Mouse (Mus musculus): ENCODE measurements at regions not wholly inside any gene's neighbourhood (a gene's known extent, or its start where the extent isn't known, plus 50 kb on each side); places are given as distances from the start of the nearest gene placed in this dataset.

DNA sequence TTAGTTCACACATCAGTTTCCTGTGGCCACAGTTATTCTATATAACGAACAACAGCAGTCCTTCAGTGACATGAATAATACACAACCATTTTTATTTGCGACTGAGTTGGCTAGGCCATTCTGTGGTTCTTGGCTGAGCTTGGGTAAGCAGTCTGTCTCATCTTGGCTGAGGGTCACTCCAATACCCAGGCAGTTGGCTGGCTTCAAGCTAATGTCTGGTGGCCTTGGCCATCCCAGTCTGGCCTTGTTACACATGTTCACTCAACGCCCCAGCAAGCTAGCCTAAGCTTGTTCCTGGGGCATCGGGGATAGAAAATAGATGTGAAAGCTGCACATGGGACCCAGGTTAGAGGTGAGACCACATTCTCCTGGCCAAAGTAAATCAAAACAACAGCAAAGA, 175.5 kb upstream of the Serpine2 start:
- no peak overlapping the region for H3K4me2 ChIP-seq (ENCODE audit: low read depth, low read length)
- no peak overlapping the region for H3K9ac ChIP-seq (ENCODE audit: low read depth, low read length)
- no peak for ATAC-seq
- H3K36me3 ChIP-seq (ENCODE audit: control insufficient read depth, insufficient read depth, low read length) = no peaks in the 10 kb centered on the region
- H3K27ac ChIP-seq (ENCODE audit: low read length) = no peak overlapping the region
- H3K4me3 ChIP-seq (ENCODE audit: low read length) = no peak overlapping the region
- no peaks in the 10 kb centered on the region for H3K4me1 ChIP-seq (ENCODE audit: control insufficient read depth, insufficient read depth, low read length)
- H3K9me3 ChIP-seq (ENCODE audit: control insufficient read depth, low read length) = no peaks in the 10 kb centered on the region
- WGBS = 86% methylated on average over 4 of the region's 4 CpGs
- H3K27me3 ChIP-seq (replicated peaks; ENCODE audit: control insufficient read depth, insufficient read depth, low read length) = no peaks in the 10 kb centered on the region

DNA sequence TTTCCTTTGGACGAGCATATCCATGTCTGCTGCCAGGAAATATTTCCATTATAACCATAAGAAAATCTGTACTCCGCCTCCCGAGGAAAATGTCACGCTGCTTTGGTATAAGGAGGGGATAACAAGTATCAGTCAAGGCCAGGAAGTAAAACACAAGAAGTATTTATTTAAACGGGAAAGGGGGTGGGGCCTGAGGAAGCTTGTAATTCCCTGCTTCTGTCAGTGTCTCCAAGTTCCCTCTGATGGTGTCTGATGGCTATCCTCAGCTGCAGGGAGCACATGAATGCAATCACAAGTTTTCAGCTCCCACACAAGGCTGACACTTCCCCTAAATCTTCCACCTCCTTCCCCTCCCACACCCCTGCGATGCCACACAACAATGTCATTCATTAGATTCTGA, 172.5 kb upstream of the Serpine2 start:
- Histone ChIP-seq H3K4me3 (ENCODE audit: low read length) (no peak overlapping the region), H3K36me3 (ENCODE audit: control insufficient read depth, insufficient read depth, low read length) (no peaks in the 10 kb centered on the region), H3K9ac (ENCODE audit: low read depth, low read length) (no peak overlapping the region), H3K9me3 (ENCODE audit: control insufficient read depth, low read length) (no peaks in the 10 kb centered on the region), H3K27me3 (replicated peaks; ENCODE audit: control insufficient read depth, insufficient read depth, low read length) (no peaks in the 10 kb centered on the region), H3K27ac (ENCODE audit: low read length) (no peak overlapping the region), H3K4me1 (ENCODE audit: control insufficient read depth, insufficient read depth, low read length) (no peaks in the 10 kb centered on the region), H3K4me2 (ENCODE audit: low read depth, low read length) (no peak overlapping the region)
- ATAC-seq = no peak
- 37% methylated on average over 6 of the region's 6 CpGs for WGBS

DNA sequence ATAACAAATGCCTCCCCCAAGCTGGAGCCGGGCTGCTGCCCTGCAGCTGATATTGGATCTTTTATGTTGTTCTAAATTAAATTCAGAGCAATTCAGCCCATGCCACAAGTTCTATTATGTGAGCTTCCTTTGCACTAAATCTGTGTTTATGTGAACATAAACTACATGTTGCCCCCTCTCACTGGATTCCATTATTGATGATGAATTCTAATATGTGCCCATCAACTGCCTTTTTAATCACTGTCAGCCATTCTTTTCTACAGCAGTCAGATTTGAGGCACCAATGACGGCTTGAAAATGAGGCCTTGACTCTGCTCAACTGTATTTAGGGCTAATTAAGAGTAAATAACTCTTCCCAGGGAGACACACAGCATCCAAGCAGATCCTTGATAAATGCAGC, 172.1 kb upstream of the Serpine2 start:
- no peak overlapping the region for H3K4me3 ChIP-seq (ENCODE audit: low read length)
- no peaks in the 10 kb centered on the region for H3K27me3 ChIP-seq (replicated peaks; ENCODE audit: control insufficient read depth, insufficient read depth, low read length)
- WGBS = 55% methylated on average over 2 of the region's 2 CpGs
- ATAC-seq = no peak
- no peaks in the 10 kb centered on the region for H3K4me1 ChIP-seq (ENCODE audit: control insufficient read depth, insufficient read depth, low read length)
- no peaks in the 10 kb centered on the region for H3K36me3 ChIP-seq (ENCODE audit: control insufficient read depth, insufficient read depth, low read length)
- no peak overlapping the region for H3K27ac ChIP-seq (ENCODE audit: low read length)
- H3K9ac ChIP-seq (ENCODE audit: low read depth, low read length) = no peak overlapping the region
- no peaks in the 10 kb centered on the region for H3K9me3 ChIP-seq (ENCODE audit: control insufficient read depth, low read length)
- H3K4me2 ChIP-seq (ENCODE audit: low read depth, low read length) = no peak overlapping the region

DNA sequence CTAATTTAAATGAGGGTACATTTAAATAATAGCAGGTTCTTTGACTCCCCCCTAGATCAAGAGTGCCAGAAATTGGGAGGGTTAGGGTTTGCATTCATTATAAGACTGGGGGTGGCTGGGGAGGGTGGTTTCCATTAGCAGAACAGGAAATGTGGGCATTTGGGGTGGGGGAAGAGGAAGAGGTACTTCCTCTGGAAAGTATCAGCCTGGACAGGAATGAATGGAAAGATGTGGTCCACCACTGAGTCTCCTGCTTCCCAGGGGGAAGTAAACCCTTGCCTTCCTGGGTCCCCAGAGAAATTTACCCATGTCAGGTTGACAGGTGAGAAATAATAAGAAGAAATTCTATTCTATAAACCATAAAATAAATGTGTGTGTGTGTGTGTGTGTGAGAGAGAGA, 171.5 kb upstream of the Serpine2 start:
- Histone ChIP-seq H3K9ac (ENCODE audit: low read depth, low read length) (no peak overlapping the region), H3K36me3 (ENCODE audit: control insufficient read depth, insufficient read depth, low read length) (no peaks in the 10 kb centered on the region), H3K27me3 (replicated peaks; ENCODE audit: control insufficient read depth, insufficient read depth, low read length) (no peaks in the 10 kb centered on the region), H3K27ac (ENCODE audit: low read length) (no peak overlapping the region), H3K9me3 (ENCODE audit: control insufficient read depth, low read length) (no peaks in the 10 kb centered on the region), H3K4me3 (ENCODE audit: low read length) (no peak overlapping the region), H3K4me2 (ENCODE audit: low read depth, low read length) (no peak overlapping the region), H3K4me1 (ENCODE audit: control insufficient read depth, insufficient read depth, low read length) (no peaks in the 10 kb centered on the region)
- no peak for ATAC-seq

GRCm38 (mm10) chr1:80030635-80031034, 169.7 kb upstream of the Serpine2 start:
- H3K27ac ChIP-seq (ENCODE audit: low read length) = no peak overlapping the region
- H3K4me1 ChIP-seq (ENCODE audit: control insufficient read depth, insufficient read depth, low read length) = no peaks in the 10 kb centered on the region
- ATAC-seq = peak; percentile 44; the same call in 1 of the 2 replicates
- WGBS = 61% methylated on average over 1 of the region's 1 CpGs
- H3K9ac ChIP-seq (ENCODE audit: low read depth, low read length) = no peak overlapping the region
- H3K4me3 ChIP-seq (ENCODE audit: low read length) = no peak overlapping the region
- no peaks in the 10 kb centered on the region for H3K27me3 ChIP-seq (replicated peaks; ENCODE audit: control insufficient read depth, insufficient read depth, low read length)
- H3K9me3 ChIP-seq (ENCODE audit: control insufficient read depth, low read length) = no peaks in the 10 kb centered on the region
- no peak overlapping the region for H3K4me2 ChIP-seq (ENCODE audit: low read depth, low read length)
- no peaks in the 10 kb centered on the region for H3K36me3 ChIP-seq (ENCODE audit: control insufficient read depth, insufficient read depth, low read length)

DNA sequence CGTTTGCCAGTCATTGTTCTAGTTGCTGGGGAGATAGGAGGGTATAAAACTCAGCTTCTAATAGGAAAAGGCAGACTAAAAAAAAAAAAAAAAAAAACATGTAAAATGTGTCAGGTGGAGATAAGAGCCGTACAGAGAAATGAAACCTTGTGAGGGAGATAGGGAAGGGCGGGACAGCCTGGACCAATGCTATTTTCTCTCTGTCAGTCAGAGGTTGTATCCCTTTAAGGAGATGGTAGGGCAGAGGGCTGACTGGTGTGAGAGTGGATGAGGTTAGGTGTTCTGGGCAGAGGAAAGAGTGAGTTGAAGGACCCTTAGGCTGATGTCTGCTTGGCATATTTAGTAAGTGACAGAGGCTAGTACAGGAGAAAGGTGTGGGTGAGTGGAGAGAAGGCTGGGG, 169.2 kb upstream of the Serpine2 start:
- Histone ChIP-seq H3K27ac (ENCODE audit: low read length) (no peak overlapping the region), H3K4me2 (ENCODE audit: low read depth, low read length) (no peak overlapping the region), H3K9me3 (ENCODE audit: control insufficient read depth, low read length) (no peaks in the 10 kb centered on the region), H3K4me3 (ENCODE audit: low read length) (no peak overlapping the region), H3K36me3 (ENCODE audit: control insufficient read depth, insufficient read depth, low read length) (no peaks in the 10 kb centered on the region), H3K27me3 (replicated peaks; ENCODE audit: control insufficient read depth, insufficient read depth, low read length) (no peaks in the 10 kb centered on the region), H3K4me1 (ENCODE audit: control insufficient read depth, insufficient read depth, low read length) (no peaks in the 10 kb centered on the region), H3K9ac (ENCODE audit: low read depth, low read length) (no peak overlapping the region)
- WGBS = 65% methylated on average over 3 of the region's 3 CpGs
- ATAC-seq = peak; percentile 88

- H3K4me1 ChIP-seq (ENCODE audit: control insufficient read depth, insufficient read depth, low read length) = peaks cover 7% of the 10 kb centered on the region; the same call in 1 of the 2 replicates
- no peak overlapping the region for H3K9ac ChIP-seq (ENCODE audit: low read depth, low read length)
- ATAC-seq = no peak
- no peak overlapping the region for H3K27ac ChIP-seq (ENCODE audit: low read length)
- H3K27me3 ChIP-seq (replicated peaks; ENCODE audit: control insufficient read depth, insufficient read depth, low read length) = no peaks in the 10 kb centered on the region
- H3K4me2 ChIP-seq (ENCODE audit: low read depth, low read length) = no peak overlapping the region
- WGBS = 86% methylated on average over 4 of the region's 4 CpGs
- H3K36me3 ChIP-seq (ENCODE audit: control insufficient read depth, insufficient read depth, low read length) = no peaks in the 10 kb centered on the region
- no peak overlapping the region for H3K4me3 ChIP-seq (ENCODE audit: low read length)
- H3K9me3 ChIP-seq (ENCODE audit: control insufficient read depth, low read length) = no peaks in the 10 kb centered on the region
Measured at GRCm38 (mm10) chr1:80025863-80026616, 165.1 kb upstream of the Serpine2 start.

DNA sequence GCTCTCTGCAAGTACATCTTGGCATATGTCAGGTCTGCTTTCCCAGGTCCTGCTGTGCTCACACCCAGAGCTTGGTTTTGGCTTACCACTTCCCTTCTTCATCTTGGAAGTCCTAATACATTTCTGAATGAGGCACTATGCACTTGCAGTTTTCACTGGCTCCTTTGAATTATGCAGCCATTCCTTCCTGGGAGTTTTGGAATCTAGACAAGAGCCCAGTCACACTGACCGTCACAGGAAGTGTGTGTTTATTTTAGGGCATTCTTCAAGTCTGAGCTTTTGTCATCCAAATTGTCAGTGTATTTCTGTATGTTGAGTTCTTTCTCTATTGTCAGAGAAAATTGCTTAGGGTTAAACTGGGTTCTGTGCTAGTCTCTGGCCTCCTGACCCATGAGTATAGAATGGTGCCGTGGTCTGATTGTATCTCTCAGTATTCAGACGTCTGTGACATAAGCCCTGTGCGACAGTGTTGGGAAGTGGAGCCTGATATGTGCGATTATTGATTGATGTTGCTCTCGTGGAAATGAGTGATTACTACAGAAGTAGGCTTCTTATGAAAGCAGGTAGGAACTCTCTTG, 162.6 kb upstream of the Serpine2 start:
- Histone ChIP-seq H3K27me3 (replicated peaks; ENCODE audit: control insufficient read depth, insufficient read depth, low read length) (no peaks in the 10 kb centered on the region), H3K36me3 (ENCODE audit: control insufficient read depth, insufficient read depth, low read length) (no peaks in the 10 kb centered on the region), H3K9me3 (ENCODE audit: control insufficient read depth, low read length) (no peaks in the 10 kb centered on the region), H3K27ac (ENCODE audit: low read length) (no peak overlapping the region), H3K4me1 (ENCODE audit: control insufficient read depth, insufficient read depth, low read length) (peaks cover 7% of the 10 kb centered on the region; the same call in 1 of the 2 replicates), H3K4me2 (ENCODE audit: low read depth, low read length) (no peak overlapping the region), H3K9ac (ENCODE audit: low read depth, low read length) (no peak overlapping the region), H3K4me3 (ENCODE audit: low read length) (no peak overlapping the region)
- 43% methylated on average over 6 of the region's 6 CpGs for WGBS
- no peak for ATAC-seq

DNA sequence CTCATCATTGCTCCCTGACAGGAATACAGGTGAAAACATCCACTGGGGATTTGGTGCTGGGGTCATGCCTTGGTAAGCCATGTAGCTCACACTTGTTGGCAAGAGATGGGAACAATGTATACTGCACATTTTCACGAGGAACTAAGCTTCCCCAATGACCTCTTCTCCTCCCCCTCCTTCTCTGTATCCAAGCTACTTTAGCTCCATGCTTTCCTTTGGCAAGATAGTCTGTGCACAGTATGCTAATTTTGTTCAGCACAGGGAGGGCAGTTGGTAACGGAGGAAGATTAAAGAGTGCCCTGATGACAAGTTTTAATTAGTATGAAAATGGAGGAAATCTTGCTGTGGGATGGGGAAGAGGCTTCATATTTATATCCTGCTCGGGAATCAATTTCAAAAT, 160.9 kb upstream of the Serpine2 start:
- H3K4me1 ChIP-seq (ENCODE audit: control insufficient read depth, insufficient read depth, low read length) = peaks cover 7% of the 10 kb centered on the region; the same call in 1 of the 2 replicates
- H3K4me3 ChIP-seq (ENCODE audit: low read length) = no peak overlapping the region
- no peak for ATAC-seq
- no peaks in the 10 kb centered on the region for H3K9me3 ChIP-seq (ENCODE audit: control insufficient read depth, low read length)
- H3K36me3 ChIP-seq (ENCODE audit: control insufficient read depth, insufficient read depth, low read length) = no peaks in the 10 kb centered on the region
- H3K27ac ChIP-seq (ENCODE audit: low read length) = no peak overlapping the region
- H3K4me2 ChIP-seq (ENCODE audit: low read depth, low read length) = no peak overlapping the region
- WGBS = 61% methylated on average over 3 of the region's 3 CpGs
- no peaks in the 10 kb centered on the region for H3K27me3 ChIP-seq (replicated peaks; ENCODE audit: control insufficient read depth, insufficient read depth, low read length)
- no peak overlapping the region for H3K9ac ChIP-seq (ENCODE audit: low read depth, low read length)

All from intestine, embryonic 16.5 days (tissue).